Mouse (Mus musculus) right cerebral cortex, postnatal 36 days (tissue): ENCODE results near the gene Htra1.

ENCODE experiments used
- DNase-seq, 2 experiments: peaks; one replicate each; pipeline ENCODE4 v3.0.0; 2022; ENCODE audit warnings: low spot score in 2 of 2, mixed read lengths in 1 of 2

Htra1 gene

GRCm38 (mm10) chr7:130935421-130935792 lies 504 bp upstream of the Htra1 start:
- peak in 1 of 2 experiments; percentile 36 for DNase-seq

- no peak for DNase-seq
These were observed 601 bp downstream of the Htra1 start for GRCm38 (mm10) chr7:130936472-130936951.

- DNase-seq, result no peak
These were observed 1.4 kb downstream of the Htra1 start for GRCm38 (mm10) chr7:130937266-130937841.

- DNase-seq, result no peak
These were observed 2.1 kb downstream of the Htra1 start for GRCm38 (mm10) chr7:130938005-130938404.

GRCm38 (mm10) chr7:130938896-130939295 lies 3.0 kb downstream of the Htra1 start:
- no peak for DNase-seq

- DNase-seq, result no peak
These were observed 4.8 kb downstream of the Htra1 start for GRCm38 (mm10) chr7:130940733-130941132.

GRCm38 (mm10) chr7:130943280-130943895 lies 7.5 kb downstream of the Htra1 start:
- no peak for DNase-seq

- DNase-seq, result no peak
These were observed 9.0 kb downstream of the Htra1 start for GRCm38 (mm10) chr7:130944766-130945475.

GRCm38 (mm10) chr7:130945730-130946129 lies 9.8 kb downstream of the Htra1 start:
- no peak for DNase-seq

GRCm38 (mm10) chr7:130946303-130946702 lies 10.4 kb downstream of the Htra1 start:
- no peak for DNase-seq

GRCm38 (mm10) chr7:130948563-130949208 lies 12.8 kb downstream of the Htra1 start:
- no peak for DNase-seq

GRCm38 (mm10) chr7:130949331-130949751 lies 13.4 kb downstream of the Htra1 start:
- DNase-seq, result peak; percentile 46 to 47

- DNase-seq, result no peak
These were observed 14.6 kb downstream of the Htra1 start for GRCm38 (mm10) chr7:130950482-130950881.

GRCm38 (mm10) chr7:130951004-130951403 lies 15.1 kb downstream of the Htra1 start:
- no peak for DNase-seq

- DNase-seq, result peak in 1 of 2 experiments; percentile 39
These were observed 17.5 kb downstream of the Htra1 start for GRCm38 (mm10) chr7:130953376-130953775.

GRCm38 (mm10) chr7:130954177-130954601 lies 18.3 kb downstream of the Htra1 start:
- no peak for DNase-seq

GRCm38 (mm10) chr7:130958551-130958950 lies 22.6 kb downstream of the Htra1 start:
- no peak for DNase-seq

- DNase-seq, result peak in 1 of 2 experiments; percentile 34
These were observed 24.0 kb downstream of the Htra1 start for GRCm38 (mm10) chr7:130959868-130960267.

- DNase-seq, result no peak
These were observed 25.5 kb downstream of the Htra1 start for GRCm38 (mm10) chr7:130961429-130961828.

- no peak for DNase-seq
These were observed 28.8 kb downstream of the Htra1 start for GRCm38 (mm10) chr7:130964686-130965085.

GRCm38 (mm10) chr7:130965396-130965795 lies 29.5 kb downstream of the Htra1 start:
- no peak for DNase-seq

- peak; percentile 27 to 56 for DNase-seq
These were observed 30.0 kb downstream of the Htra1 start for GRCm38 (mm10) chr7:130965909-130966365.
